Mouse (Mus musculus) heart, adult 2 months (tissue): Measurements from ENCODE around the gene Dab1. TPM values are rescaled to one million over a fixed set of nuclear protein-coding genes. Genes with fewer than 3 reads are reported as not detected.

Experiments used
- DNase-seq, 2 experiments: peaks; one replicate each; pipeline ENCODE4 v3.0.0; 2021
- H3K27ac ChIP-seq: fragments of 200-600 bp; 2 replicates; pipeline ENCODE4 v1.8.1; 2022
- H3K27me3 ChIP-seq: fragments of 200-500 bp; 2 replicates; pipeline ENCODE4 v1.6.1; 2012; ENCODE audit warnings: mild to moderate bottlenecking, low read length, inconsistent platforms, mixed read lengths; ENCODE audit not compliant: control insufficient read depth, insufficient read depth
- H3K36me3 ChIP-seq: fragments of 200-500 bp; 2 replicates; pipeline ENCODE4 v1.6.1; 2012; ENCODE audit warnings: low read length, inconsistent platforms; ENCODE audit not compliant: control insufficient read depth, insufficient read depth
- H3K4me1 ChIP-seq: fragments of 200-500 bp; 2 replicates; pipeline ENCODE4 v1.6.1; 2011; ENCODE audit warnings: low read length; ENCODE audit not compliant: control insufficient read depth, insufficient read depth
- H3K4me3 ChIP-seq: fragments of 200-600 bp; 2 replicates; pipeline ENCODE4 v1.8.1; 2022
- H3K79me2 ChIP-seq: fragments of 200-500 bp; replicated peaks from 2 replicates; pipeline ENCODE4 v1.6.1; 2012; ENCODE audit warnings: mild to moderate bottlenecking, inconsistent platforms, low read length, moderate library complexity, mixed read lengths; ENCODE audit not compliant: control insufficient read depth, insufficient read depth
- H3K9ac ChIP-seq: fragments of 200-500 bp; 2 replicates; pipeline ENCODE4 v1.6.1; 2012; ENCODE audit warnings: low read depth, mild to moderate bottlenecking, control low read depth, inconsistent platforms, low read length, mixed read lengths
- CTCF ChIP-seq: fragments of 200-600 bp; IDR thresholded peaks from 2 replicates; pipeline ENCODE4 v1.8.1; 2022; ENCODE audit warnings: antibody characterized with exemption, mild to moderate bottlenecking, moderate library complexity
- EP300 ChIP-seq: fragments of 200-500 bp; IDR thresholded peaks from 2 replicates; pipeline ENCODE4 v1.6.1; 2011; ENCODE audit warnings: low read depth, low read length, control low read depth; ENCODE audit not compliant: insufficient read depth
- POLR2A ChIP-seq: fragments of 200-500 bp; IDR thresholded peaks from 2 replicates; pipeline ENCODE4 v1.6.1; 2011; ENCODE audit warnings: mild to moderate bottlenecking, low read depth, low read length, control low read depth; ENCODE audit not compliant: insufficient read depth
- WGBS: fragments of 180-500 bp; shearing (Covaris S2); methylation state at CpG from one replicate; pipeline ENCODE4 v1.1.7; 2018; 5-methylcytosine and 5-hydroxymethylcytosine counted together
- intact Hi-C: fragments of 180-260 bp; cut with DNase I; formaldehyde crosslinking; loops from one replicate; pipeline ENCODE4 v1.15.1; 2025
- polyA plus RNA-seq: library from polyadenylated mRNA; depleted of rRNA; stranded (reverse); fragments of >200 nt; gene quantifications from 2 replicates; pipeline ENCODE4 v1.2.3, GENCODE M21; 2012
- total RNA-seq, 2 experiments: library from RNA; stranded (reverse); gene quantifications; 2 replicates each; pipeline ENCODE4 v1.2.3; 2021

The Dab1 gene
- total and polyA plus RNA-seq, 3 experiments: 0.21 TPM; not detected in 2

- H3K4me1 ChIP-seq: no peaks in the 10 kb centered on the region
- H3K9ac ChIP-seq: no peak overlapping the region
- no peak overlapping the region for H3K4me3 ChIP-seq
- H3K36me3 ChIP-seq: no peaks in the 10 kb centered on the region
- intact Hi-C loops: no loop called here
- WGBS: 84% methylated on average over 12 of the region's 12 CpGs
- H3K79me2 ChIP-seq: no peaks in the 10 kb centered on the region
- H3K27me3 ChIP-seq: no peaks in the 10 kb centered on the region
- H3K27ac ChIP-seq: no peak overlapping the region
- no peak for DNase-seq
- no peak for TF ChIP-seq EP300
- no peak for TF ChIP-seq POLR2A
- no peak for TF ChIP-seq CTCF
Measured at GRCm38 (mm10) chr4:104461106-104462011, 842.2 kb downstream of the Dab1 start.

- Histone ChIP-seq H3K4me3 (no peak overlapping the region), H3K4me1 (no peaks in the 10 kb centered on the region), H3K79me2 (no peaks in the 10 kb centered on the region), H3K27ac (no peak overlapping the region), H3K9ac (no peak overlapping the region), H3K36me3 (no peaks in the 10 kb centered on the region), H3K27me3 (no peaks in the 10 kb centered on the region)
- WGBS: 66% methylated on average over 11 of the region's 11 CpGs
- intact Hi-C loops: no loop called here
- no peak for TF ChIP-seq CTCF
- no peak for TF ChIP-seq POLR2A
- TF ChIP-seq EP300: no peak
- no peak for DNase-seq
Measured at GRCm38 (mm10) chr4:104462932-104463780, 844.0 kb downstream of the Dab1 start.

- Histone ChIP-seq H3K4me3 (no peak overlapping the region), H3K9ac (no peak overlapping the region), H3K27ac (no peak overlapping the region), H3K4me1 (no peaks in the 10 kb centered on the region), H3K79me2 (no peaks in the 10 kb centered on the region), H3K27me3 (no peaks in the 10 kb centered on the region), H3K36me3 (no peaks in the 10 kb centered on the region)
- 83% methylated on average over 7 of the region's 7 CpGs for WGBS
- intact Hi-C loops: no loop called here
- no peak for DNase-seq
- TF ChIP-seq CTCF: no peak
- no peak for TF ChIP-seq EP300
- no peak for TF ChIP-seq POLR2A
Measured at GRCm38 (mm10) chr4:104463781-104464170, 844.6 kb downstream of the Dab1 start.

- Histone ChIP-seq H3K27ac (no peak overlapping the region), H3K9ac (no peak overlapping the region), H3K4me1 (no peaks in the 10 kb centered on the region), H3K79me2 (no peaks in the 10 kb centered on the region), H3K36me3 (no peaks in the 10 kb centered on the region), H3K4me3 (no peak overlapping the region), H3K27me3 (no peaks in the 10 kb centered on the region)
- WGBS: 83% methylated on average over 1 of the region's 1 CpGs
- DNase-seq: no peak
- no peak for TF ChIP-seq POLR2A
- no peak for TF ChIP-seq EP300
- TF ChIP-seq CTCF: no peak
- intact Hi-C loops: no loop called here
Measured at GRCm38 (mm10) chr4:104465594-104465993, 846.4 kb downstream of the Dab1 start.

- Histone ChIP-seq H3K4me3 (no peak overlapping the region), H3K4me1 (no peaks in the 10 kb centered on the region), H3K36me3 (no peaks in the 10 kb centered on the region), H3K9ac (no peak overlapping the region), H3K79me2 (no peaks in the 10 kb centered on the region), H3K27me3 (no peaks in the 10 kb centered on the region), H3K27ac (no peak overlapping the region)
- 65% methylated on average over 3 of the region's 3 CpGs for WGBS
- no peak for DNase-seq
- TF ChIP-seq POLR2A (no peak), CTCF (no peak), EP300 (no peak)
- intact Hi-C loops: no loop called here
Measured at GRCm38 (mm10) chr4:104468666-104469065, 849.5 kb downstream of the Dab1 start.
